Mouse (Mus musculus): Measurements from ENCODE around the gene Olfr965.
"Not testable (repeated sequence)": the region's sequence is repeated elsewhere in the genome, so short reads cannot be mapped to it uniquely, and the experiment has no call there.

Gene Olfr965

DNA sequence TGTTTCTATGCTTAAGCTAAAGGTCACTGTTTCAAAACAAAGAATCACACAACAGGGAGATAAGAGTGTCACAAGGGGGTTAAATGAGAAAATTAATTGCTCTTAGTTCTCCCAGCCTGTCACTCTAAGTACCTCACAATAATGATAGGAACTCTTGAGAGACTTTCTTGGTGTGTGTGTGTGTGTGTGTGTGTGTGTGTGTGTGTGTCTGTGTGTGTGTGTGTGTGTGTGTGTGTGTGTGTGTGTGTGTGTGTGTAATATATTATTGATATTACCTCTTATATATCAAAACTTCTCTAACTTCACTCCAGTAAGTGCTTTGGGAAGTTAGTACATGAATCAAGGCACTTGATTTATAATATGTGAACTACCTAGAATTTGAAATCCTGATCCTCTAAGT lies at the start of gene Olfr965:
TSS of gene Olfr965 (plus strand) at position 301 of the 400 bp plus-strand sequence.
- DNase-seq, result no peak

DNA sequence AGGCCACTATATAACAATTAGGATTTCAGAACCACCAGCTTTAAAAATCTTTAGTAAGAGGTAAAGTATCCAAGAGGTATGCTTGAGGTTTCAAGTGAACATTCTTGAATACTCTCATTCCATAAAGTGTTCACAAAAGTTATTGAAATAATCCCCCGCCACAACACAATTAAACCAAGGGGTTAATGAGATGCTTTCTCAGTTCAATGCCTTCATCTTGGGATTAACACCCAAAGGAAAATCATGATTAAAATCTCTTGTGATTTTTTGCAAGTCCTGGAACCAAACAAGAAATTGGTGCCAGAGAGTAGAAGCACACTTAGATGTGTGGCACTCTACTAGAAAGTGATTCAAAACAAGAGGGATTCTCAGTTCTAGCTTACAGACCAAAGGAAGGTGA lies 44.2 kb upstream of the Olfr965 start, which contains the start of gene Olfr963:
TSS of gene Olfr963 (plus strand) at position 301 of the 400 bp plus-strand sequence.
- no peak for DNase-seq

DNA sequence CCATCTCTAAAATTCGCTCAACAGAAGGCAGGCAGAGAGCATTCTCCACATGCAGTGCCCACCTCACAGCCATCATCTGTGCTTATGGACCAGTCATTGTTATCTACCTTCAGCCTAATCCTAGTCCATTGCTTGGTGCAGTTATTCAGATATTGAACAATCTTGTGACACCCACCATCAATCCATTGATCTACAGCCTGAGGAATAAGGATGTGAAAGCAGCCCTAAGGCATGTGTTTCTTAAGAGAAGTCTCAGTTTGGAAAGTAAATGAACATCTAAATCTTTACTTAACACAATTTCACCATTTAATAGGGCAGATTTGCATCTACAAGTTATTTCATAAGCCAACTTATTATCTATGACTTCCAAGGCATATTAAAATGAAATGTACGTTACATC lies 41.4 kb upstream of the Olfr965 start:
- DNase-seq, result no peak

DNA sequence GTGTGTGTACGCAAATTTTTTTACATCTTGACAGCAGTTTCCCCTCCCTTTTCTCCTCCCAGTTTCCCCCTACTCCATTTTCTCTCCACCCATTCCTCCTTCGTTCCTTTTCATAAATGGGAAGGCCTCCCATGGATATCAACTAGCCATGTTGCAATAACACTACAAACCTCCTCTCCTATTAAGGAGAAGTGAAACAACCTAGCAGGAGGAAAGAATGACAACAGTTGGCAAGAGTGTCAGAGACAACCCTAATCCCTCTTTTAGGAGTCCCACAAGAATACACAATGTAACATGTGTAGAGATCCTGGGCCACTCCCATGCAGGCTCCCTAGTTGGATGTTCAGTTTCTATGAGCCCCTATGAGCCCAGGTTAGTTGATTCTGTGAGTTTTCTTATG lies 36.3 kb upstream of the Olfr965 start:
- DNase-seq, result no peak

DNA sequence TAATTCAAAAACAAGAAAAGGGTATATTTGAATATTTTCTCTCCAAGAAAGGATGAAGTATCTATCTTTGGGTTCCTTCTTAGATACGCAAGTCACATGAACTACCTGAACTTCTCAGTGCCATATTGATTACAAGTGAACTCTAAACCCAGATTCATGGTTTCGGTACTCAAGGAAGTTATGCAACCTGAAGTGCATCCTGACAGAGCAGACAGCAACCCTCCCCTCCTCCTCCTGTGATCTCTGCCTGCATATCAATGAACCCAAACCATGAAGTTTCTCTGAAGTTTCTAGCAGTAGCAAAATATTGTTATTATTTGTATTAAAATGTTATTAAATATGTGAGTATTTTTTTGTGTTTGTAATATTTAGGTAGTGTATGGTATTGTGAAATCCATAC lies 32.6 kb upstream of the Olfr965 start:
- DNase-seq, result no peak

DNA sequence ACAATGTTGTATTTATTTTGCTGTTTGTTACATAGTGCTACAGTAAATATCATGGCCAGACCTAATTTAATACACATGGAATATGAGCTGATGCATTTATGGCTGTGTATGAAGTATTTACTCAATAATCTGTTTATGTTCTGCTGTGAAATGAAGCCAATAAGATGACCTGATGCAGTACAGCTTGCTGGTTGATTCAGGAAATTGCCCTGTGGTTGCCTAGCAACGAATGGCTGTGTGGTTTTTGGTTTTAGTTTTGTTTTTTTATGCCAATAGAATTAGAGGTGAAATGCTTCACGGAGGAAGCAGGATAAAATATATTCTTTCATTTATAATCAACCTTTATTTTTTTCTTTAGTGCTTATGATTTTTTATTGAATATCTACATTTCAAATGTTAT lies 31.9 kb upstream of the Olfr965 start:
- DNase-seq, result no peak

DNA sequence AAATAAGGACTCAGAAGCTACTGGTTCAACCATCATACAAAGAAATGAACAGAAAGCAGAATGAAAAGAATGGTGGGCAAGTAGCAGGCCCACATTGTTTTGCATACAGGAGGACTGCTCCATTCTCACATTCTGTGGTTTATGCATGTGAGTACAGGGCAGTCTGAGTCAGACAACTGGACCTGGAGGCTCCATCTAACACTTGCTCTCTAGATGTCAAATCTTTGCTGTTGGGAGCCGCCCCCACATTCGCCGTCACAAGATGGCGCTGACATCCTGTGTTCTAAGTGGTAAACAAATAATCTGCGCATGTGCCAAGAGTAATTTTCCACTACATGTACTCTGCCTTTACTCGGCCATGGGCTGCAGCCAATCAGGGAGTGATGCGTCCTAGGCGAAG lies 10.0 kb upstream of the Olfr965 start:
- DNase-seq, result not testable (repeated sequence)

DNA sequence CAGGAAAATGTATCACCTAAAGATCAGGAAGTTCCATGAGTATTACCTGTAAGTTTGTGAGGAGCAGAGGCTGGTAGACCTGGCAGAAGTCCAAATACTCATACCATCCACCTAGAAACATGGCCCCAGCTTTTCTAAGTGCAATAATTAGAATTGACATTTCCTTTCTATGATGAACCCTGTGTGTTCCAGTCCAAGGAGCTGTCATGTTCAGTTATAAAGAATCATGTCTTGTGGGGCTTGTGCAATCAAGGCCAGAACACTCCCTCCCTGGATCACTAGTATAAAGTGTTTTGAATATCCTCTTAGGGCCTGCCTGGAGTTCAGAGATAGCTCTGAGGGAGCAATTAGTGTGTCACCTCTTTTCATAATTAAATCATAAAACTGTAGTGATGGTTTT lies 4.1 kb upstream of the Olfr965 start, which contains the start of gene Olfr149:
TSS of gene Olfr149 (minus strand) at position 101 of the 400 bp plus-strand sequence.
- DNase-seq, result no peak

DNA sequence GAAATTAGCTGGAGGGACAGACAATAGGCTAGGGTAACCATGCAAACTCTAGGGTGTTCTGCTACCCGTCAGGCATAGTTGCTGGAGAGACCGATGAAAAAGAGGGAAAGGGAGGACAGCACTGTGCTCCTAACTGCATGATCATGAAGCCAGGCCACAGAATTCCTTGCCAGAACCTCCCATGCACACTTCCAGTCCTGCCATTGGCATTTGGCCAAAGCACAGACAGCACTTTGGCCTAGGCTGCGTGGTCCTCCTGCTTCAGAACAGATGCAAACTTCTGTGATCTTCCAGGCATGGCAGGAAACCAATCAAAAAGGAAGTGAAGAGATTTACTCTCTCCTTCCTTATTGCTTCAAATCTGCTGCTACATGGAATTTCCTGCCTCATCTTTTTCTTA lies 2.2 kb upstream of the Olfr965 start:
- no peak for DNase-seq

DNA sequence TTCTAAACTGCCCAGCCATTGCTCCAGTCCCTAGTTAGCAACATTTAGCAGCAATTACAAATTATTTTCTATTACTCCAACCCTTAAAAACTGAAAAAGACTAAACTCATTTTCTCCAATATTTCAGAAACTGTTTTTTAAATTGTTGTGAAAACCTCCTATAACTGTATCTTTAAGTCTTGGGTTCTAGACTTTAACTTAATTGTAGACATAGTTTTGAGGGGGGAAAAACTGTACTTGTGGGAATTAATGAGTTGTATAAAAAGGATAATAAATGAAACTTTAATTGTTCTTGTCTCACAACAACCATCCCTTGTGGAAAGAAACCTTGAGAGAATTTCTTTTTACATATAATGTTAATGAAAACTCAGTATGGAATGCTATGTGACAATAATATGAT lies 19.5 kb downstream of the Olfr965 start, which contains the start of gene Olfr150:
TSS of gene Olfr150 (plus strand) at position 301 of the 400 bp plus-strand sequence.
- no peak for DNase-seq

DNA sequence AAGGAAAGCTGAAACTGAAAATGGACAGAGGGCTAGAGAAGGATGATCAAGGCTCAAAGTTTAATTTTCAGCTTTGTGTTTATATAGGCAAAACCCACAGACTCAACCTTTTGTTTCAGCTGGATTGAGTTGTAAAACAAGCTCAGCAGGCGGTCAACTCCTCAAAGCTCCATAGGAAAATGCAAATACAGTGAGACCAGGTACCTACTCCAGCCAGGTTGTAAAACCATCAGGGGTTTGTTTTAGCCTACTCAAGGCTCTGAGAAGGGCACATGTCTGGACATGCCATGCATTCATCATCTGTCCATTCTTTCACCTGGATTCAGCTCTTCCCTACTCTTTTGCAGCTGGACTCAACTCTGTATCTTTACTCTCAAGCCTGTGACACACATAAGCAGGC lies 29.6 kb downstream of the Olfr965 start:
- no peak for DNase-seq

DNA sequence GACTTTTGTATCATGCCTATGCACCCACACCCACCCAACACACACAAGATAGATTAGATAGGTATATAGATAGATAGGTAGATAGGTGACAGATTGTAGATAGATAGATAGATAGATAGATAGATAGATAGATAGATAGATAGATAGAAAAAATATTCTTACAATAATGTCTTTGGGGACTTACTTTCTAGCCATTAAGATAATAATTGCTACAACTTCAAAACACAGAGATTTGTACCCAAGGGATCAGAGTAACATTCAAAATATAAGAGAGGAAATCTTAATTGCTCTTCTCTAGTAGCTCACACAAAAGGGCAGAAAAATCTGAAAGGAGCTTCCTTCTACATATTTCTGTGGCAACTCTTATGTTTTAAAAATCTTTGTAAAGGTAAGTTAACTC lies 34.8 kb downstream of the Olfr965 start, which contains the start of gene Olfr967:
TSS of gene Olfr967 (plus strand) at position 301 of the 400 bp plus-strand sequence.
- DNase-seq, result no peak

DNA sequence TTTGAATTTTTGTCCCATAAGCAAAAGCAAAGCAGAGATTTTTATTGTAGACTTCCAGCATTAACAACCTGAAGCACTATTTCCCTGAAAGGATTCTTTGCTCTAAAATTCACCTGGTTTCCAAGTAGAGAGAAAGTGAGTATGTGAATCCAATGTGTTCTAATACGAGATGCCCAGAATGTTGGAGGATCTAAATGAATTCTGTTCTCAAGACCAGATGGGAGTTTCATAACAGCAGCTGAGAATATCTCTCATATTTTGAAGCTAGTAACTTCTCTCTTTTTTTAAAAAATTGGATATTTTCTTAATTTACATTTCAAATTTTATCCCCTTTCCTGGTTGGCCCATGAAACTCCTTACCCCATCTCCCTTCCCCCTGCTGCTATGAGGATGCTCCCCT lies 35.3 kb downstream of the Olfr965 start:
- no peak for DNase-seq

Measured in right cerebral cortex, postnatal 14 days (tissue).